Mouse (Mus musculus): ENCODE data around the gene Naf1.
A peak's percentile ranks its signal among the peaks of the same experiment; 100 is the strongest.

Naf1 gene

DNA sequence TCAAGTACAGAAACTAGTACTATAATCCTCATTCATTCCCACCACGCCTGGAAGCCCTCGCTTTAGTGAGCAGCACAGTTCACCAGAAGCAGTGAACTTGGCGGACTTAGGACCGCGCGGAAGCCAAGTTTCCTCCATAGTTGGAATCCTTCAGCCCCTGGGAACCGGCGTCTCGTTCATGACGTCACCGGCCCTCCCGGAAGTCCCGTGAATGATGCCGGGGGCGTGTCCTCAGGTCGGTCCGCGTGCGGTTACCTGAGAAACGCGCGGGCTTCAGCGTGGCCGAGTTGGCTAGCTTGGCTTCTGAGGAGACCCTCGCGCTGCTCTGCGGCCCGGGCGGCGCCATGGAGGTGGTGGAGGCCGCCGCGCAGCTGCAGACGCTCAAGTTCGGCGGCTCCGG, at the start of gene Naf1:
Naf1 (plus strand) TSS at position 195 of the 400 bp plus-strand sequence.
- DNase-seq (ENCODE audit: low spot score) = peak; percentile 97

- DNase-seq (ENCODE audit: low spot score) = peak; percentile 61
These were observed 1.0 kb downstream of the Naf1 start for GRCm38 (mm10) chr8:66860921-66861588.

DNA sequence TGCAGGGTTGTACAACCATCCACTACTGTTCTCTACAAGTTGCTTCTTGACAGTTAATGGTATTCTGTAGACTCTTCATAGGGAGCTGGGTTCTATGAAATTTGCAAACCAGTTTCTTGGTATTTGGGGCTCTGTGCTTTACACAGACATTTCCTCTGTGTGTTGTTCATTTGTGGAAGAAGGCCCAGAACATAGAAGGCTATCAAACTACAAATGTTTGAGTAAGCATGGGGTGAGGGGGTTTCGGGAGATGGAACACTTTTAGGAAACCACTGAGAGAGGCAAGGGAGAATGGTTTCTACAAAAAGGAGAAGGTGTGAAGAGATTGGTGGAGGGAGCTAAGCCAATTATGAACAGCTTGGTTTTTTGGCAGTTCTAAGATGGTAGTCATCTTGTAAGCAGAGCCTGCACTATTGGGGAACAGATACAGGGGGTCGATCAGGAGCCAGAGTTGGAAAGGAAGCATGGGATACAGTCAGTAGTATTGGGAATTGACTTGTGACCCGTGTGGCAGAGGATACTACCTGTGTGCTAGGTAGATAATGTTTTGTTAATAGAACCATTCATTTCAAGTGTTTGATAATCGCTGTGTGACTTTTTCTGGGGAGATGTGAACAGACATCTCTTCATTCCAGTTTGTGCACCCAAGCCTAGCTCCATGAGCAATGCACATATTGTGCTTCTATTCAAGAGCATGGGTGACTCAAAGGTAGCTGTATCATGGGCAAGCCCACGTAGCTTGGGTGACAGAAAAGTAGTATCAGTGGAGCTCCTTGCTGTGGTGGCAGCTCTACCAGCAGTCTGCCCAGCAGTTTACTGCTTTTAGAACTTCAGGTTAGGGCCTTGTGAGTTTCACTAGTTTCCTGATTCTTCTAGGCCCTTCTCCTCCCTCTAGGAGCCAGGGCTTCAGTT, 1.8 kb downstream of the Naf1 start:
- no peak for DNase-seq (ENCODE audit: low spot score)

DNA sequence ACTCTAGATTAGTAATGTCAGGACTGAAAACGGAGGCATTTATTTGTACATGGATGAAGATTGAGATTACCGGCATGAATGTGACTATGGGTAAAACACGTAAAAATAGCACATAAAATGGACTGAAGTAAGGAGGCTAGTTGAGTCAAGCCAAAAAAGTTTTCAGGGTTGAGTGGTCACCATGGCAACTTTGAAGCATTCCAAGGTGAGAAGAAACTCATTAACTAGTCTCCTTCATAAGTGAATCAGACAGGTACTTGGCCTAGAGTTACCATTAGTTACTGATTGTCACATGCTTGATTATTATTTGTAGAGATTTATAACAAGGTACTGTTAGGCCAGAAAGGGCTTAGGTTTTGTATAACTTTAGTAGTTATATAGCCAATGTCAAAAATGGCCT, 3.7 kb downstream of the Naf1 start:
- DNase-seq (ENCODE audit: low spot score) = no peak

DNA sequence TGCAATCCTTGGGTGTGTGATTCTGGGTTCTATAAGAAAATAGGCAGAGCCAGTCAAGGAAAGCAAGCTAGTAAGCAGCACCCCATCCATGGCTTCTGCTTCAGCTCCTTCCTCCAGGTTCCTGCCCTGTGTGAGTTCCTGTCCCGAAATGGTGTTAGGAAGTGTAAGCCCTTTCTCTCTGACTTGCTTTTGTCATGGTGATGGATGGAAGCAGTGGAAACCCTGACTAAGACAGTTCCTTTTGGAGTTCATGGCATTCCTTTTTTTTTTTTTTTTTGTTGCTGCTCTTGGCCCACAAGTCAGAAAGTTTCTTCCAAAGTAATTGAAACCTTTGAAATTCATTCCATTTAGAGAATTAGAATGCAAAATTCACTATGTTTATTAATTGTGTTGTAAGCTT, 5.1 kb downstream of the Naf1 start:
- no peak for DNase-seq (ENCODE audit: low spot score)

DNA sequence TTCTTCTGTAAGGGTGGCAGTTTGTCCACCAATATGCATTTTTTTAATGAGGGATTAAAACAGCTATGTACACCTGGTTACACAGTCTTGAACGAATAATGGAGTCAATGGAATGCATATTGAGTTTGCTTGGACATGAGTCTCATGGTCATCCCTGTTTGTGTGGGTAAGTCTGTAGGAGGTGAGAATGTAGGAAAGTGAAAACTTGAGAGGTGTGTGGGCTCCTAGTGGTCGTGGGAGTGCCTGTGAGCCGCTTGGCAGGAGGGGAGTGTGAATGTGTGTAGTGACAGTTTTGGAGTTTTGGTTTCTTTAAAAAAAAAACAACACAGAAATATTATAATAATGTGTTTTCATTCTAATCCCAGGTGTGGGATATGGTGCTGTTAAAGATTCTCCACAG, 7.7 kb downstream of the Naf1 start:
- DNase-seq (ENCODE audit: low spot score) = no peak

DNA sequence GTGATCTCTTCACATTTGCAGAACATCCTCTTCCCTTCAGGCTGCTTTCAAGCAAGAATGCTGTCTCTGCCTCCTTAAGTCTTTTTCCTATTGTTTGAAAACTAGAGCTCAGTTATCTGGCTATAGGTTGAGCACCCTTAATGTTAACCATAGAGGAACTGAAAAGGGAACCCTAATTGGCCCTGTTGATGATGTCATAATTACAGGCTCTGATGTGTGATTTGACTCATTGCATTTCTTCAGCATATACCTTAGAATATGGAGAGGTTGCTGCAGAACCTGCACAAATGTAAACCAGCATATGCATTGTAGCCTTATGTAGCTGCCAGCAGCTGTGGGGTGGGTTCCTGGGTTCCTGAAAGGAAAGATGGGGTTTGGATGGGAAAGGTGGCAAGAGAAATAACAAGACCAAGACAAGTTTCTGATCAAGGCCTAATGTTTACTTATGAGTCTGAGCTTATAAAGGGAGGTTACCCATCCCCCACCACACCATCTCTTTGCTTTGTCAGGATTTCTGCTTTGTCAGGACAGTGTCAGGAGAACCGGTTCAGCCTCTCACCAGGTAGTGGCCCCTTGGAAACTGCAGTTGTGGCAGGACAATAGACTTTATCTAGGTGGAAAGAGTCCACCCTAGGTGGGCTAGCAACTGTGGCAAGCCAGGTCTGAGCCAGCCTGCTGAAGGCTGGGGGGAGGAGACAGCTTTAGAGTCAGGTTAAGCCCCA, 9.4 kb downstream of the Naf1 start:
- DNase-seq (ENCODE audit: low spot score) = no peak

DNA sequence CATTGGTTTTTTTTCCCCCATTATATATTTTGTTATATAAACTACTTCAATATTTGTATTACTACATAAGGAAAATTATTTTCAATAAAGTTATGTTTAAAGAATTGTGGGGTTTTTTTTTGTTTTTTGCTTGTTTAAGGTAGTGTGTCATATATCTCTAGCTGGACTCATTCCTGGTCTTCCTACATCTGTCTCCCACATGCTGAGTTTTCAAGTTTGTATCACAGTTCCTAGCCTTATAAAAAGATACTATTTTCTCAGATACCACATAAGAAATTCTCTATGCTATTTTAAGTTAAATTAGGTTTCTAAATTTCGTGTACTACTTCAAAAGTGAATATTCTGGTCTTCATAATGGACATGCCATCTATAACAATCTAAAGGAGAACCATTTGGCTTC, 23.8 kb downstream of the Naf1 start:
- no peak for DNase-seq (ENCODE audit: low spot score)

DNA sequence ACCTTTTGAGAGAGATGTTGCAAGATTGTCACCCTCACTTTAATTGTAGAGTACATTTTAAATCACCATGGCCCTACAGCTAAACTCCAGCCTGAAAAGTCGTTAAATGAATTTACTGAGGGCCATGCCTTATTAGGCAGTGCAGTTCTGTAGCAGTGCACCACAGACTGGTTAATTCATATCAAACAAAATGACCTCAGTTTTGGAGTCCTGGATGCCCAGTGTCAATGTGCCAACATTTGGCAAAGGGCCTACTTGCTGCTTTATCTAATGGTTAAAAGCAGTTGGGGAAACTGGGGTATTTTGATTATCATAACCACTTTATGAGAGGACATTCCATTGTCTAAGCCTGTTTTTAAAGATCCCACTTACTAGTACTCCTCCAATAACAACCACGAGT, 31.9 kb downstream of the Naf1 start:
- DNase-seq (ENCODE audit: low spot score) = no peak

DNA sequence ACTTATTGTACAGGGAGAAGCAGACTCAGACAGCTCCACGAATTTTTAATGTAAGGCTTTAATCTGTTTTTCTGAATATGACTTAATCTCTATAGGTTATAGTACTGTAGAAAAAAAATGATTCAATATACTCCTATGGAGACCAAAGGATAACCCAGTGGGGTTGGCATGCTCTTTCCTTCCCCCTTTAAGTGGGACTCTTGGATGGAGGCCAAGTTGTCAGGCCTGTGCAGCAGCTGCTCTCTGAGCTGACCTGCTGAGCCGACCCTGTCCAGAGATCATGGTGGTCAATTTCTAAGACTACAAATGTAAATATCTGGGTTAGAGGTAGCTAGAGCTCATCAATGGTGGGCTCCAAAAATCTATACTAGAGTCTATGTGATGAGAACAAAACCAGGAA, 45.0 kb downstream of the Naf1 start:
- peak; percentile 30 for DNase-seq (ENCODE audit: low spot score)

- no peak for DNase-seq (ENCODE audit: low spot score)
These were observed 45.5 kb downstream of the Naf1 start for GRCm38 (mm10) chr8:66905557-66905956.

DNA sequence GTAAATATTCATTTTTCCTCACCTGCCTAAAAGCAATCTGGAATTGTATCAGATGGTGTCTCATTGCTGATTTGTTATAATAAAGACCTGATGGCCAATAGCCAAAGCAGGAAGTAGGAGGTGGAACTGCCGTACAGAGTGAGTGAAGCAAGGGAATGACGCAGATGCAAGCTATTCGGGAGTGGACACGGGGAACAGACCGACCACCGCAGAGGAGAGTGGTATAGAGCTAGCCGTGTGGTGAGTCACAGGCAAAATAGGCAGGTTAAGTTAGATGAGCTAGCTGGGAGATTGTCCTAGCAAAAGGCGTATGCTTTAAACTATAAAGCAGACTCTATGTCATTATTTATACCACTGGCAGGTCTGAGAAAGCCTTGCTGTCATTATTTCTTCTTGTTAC, 46.1 kb downstream of the Naf1 start:
- no peak for DNase-seq (ENCODE audit: low spot score)

- DNase-seq (ENCODE audit: low spot score) = no peak
These were observed 50.7 kb downstream of the Naf1 start for GRCm38 (mm10) chr8:66910684-66911083.

DNA sequence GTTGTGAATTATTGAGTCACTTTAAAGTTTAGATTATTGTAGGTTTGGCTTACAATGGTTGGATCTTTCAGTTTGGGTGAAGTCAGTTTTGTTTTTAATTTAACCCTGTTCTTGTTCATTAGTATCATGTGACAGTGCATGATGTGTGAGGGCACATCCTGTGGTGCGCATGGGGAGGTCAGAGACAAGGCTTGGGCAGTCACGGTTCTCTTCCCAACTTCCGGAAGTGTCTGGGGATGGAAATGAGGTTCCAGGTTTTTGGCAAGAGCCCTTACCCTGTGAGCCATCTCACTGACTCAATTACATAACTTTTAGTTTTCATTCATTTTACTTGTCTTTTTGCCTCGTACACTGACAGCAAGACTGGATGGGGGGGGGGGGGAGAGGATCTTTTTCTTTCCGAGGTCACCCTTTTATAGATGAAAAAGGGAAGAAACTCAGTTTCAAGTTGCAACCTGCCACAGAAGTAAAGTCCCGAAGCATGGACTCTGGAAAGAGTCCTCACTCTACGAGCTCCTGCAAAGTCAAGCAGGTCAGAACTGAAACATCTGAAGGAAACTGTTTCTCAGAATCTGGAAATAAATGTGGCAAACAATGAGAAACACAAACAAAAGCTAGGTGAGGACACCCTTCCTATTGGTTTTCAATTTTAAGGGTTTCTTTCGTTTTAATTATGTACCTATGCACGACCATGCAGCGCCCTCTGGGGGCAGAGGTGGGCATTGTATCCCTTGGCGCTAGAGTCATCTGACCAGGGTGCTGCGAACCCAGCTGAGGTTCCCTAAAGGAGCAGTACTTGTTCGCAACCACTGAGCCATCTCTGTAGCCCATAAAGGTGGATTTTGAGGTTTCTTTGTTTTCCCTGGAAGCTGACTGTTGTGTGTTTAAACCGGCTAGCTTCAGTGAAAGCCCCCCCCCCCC, 53.9 kb downstream of the Naf1 start:
- peak; percentile 51 for DNase-seq (ENCODE audit: low spot score)

DNA sequence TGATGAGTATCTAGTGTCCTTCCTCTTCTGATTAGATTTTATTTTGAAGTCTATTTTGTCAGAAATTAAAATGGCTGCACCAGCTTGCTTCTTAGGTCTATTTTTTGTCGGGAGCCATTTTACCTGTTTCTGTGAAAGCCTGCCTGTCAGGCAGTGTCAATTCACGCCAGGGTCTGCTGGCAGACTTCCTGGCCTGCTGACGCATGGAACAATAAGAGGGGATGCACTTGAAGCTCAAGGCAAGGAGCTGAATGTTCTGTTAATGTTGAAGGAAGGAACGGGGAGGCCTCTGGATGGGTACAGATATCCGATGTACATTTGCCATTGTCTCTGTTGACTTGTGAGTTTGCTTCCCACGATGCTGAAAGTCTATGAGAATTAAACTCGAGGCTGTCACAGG, 56.0 kb downstream of the Naf1 start:
- DNase-seq (ENCODE audit: low spot score) = no peak

DNA sequence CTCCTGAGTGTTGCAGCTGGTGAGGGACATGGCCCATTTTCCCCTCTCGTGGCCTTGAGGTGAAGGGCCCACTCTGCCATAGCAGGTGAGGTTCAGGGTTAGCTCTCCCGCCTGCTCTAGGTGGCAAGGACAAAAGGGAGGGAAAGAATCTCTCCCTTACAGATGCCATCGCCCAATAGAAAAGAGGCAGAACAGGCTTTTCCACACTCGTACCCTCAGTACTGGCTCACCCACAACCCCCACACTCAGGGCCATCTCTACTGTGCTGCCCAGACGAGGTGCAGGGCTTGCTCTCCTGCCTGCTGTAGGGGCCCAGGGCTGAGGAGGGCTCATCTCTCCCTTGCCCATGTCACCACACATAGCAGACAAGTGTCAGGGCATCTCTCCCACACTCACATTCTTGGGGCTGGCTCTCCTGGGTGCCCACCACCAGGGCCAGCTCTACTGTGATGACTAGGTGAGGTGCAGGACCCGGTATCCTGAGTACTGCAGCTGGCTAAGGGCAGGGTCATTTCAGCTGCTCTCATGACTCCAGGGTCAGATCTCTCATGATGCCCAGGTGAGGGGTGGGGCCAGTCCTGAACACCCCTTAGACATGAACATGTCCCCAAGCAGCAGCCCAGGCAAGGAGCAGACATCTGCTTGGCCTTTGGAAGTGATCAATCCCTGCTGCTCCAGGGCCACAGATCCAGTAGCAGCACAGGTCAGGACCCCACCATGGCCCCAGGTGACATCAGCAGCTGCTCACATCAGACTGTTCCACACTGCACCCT, 57.9 kb downstream of the Naf1 start:
- no peak for DNase-seq (ENCODE audit: low spot score)

DNA sequence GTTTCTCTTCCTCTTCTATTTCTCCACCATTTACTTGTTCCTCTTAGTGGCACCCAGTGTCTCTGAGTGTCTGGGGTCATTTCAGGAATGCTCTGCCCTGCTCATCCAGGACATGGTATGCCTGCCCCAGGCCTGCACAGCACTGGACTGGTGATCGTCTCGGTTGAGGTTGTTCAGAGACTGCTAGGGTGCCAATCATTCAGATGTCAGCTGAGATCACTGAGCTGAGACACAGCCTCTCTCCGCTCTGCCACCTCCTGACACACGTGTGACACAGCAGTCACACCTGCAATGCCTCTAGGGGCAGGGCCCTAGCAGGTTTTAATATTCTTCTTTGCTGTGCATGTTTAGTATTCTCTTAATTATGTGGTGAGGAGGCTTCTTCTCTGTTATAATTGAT, 58.5 kb downstream of the Naf1 start:
- DNase-seq (ENCODE audit: low spot score) = no peak

- no peak for DNase-seq (ENCODE audit: low spot score)
These were observed 73.7 kb downstream of the Naf1 start for GRCm38 (mm10) chr8:66933746-66934145.

DNA sequence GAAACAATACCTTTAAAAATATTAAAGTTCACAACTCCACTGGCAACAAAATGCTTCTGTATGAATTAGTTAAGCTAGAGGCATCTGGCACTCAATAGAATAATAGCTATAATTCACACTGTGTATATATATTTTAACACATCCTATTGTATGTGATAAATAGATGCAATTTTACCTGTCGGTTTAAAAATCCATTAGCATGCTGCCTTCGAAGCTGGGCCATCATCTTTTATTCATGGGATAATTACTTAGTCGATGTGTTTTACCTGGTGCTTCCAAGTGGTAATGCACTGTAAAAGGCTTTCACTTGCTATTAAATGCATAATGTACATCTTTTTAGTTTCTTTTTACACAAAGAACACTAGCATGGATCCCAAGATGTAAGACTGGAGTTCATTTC, 76.2 kb downstream of the Naf1 start:
- no peak for DNase-seq (ENCODE audit: low spot score)
